10 mouse cellular contexts compared by ENCODE assay signal in genomic region chr10:95260420-95260819, GRCm38 (mm10).
DNase-seq lines count a peak whose midpoint lies in the region.
"Had no signal": no experiment of that assay in that cellular context is flagged by ENCODE, and none has a peak within 500 bp of the region (broad histone marks: within the 10 kb centered on the region; RNA-seq: fewer than 3 reads in every experiment).

No protein-coding gene starts in this region.

- DNase-seq in adrenal gland, adult 2 months = peak; percentile 63
- DNase-seq in adrenal gland, adult 18-20 months (ENCODE audit: low spot score in 2 of 2) = no peak
- peak; percentile 25 for DNase-seq in ovary, postnatal 36 days (ENCODE audit: low spot score)
- DNase-seq in ovary, postnatal 10 days (ENCODE audit: low spot score) = no peak
- peak; percentile 56 to 73 for DNase-seq in heart, postnatal 14 days
- peak; percentile 90 for DNase-seq in skeletal muscle tissue, adult 2 months (ENCODE audit: low read depth, low spot score)
- no peak for DNase-seq in embryo, embryonic 9.5 days (ENCODE audit: extremely low spot score)
- no peak for DNase-seq in spleen, adult 18-20 months
- DNase-seq: cerebellum, postnatal 14 days; right cerebral cortex, postnatal 14 days had no signal

- intact Hi-C loops in heart, postnatal 14 days (cut with DNase I) = no loop called here

Comparison
In these comparisons a context has a peak if more than half of its experiments do, and no peak if none do; other contexts are left out.
1. DNase-seq: peak in adrenal gland, adult 2 months (single experiment), ovary, postnatal 36 days (single experiment), heart, postnatal 14 days (2 of 2) and skeletal muscle tissue, adult 2 months (single experiment); none in adrenal gland, adult 18-20 months (0 of 2), ovary, postnatal 10 days (single experiment), embryo, embryonic 9.5 days (single experiment) and spleen, adult 18-20 months (0 of 2).